Mouse (Mus musculus) C3H10T1/2 (cell line): ENCODE measurements around the gene Zfp449. TPM values are rescaled to one million over a fixed set of nuclear protein-coding genes. Genes with fewer than 3 reads are reported as not detected.

ENCODE experiments used
- polyA plus RNA-seq, 2 experiments: library from polyadenylated mRNA; unstranded; fragments of >200 nt; fragmentation: generic; extraction: Trizol; gene quantifications; one replicate each; pipeline ENCODE4 v1.2.1; 2012; ENCODE audit warnings: missing spikeins in 2 of 2

Zfp449 gene
- under 1 TPM; 0.08 to 0.96 TPM for polyA plus RNA-seq

GRCm38 (mm10) chrX:56346176-56346931 is at the start of gene Zfp449:
TSS of gene Zfp449 (plus strand) at chrX:56346400.

GRCm38 (mm10) chrX:56374431-56375128 is 28.4 kb downstream of the Zfp449 start, which contains the start of gene Smim10l2a:
TSS of gene Smim10l2a (plus strand) at chrX:56374586.

Other genes with a start within 250 kb of the Zfp449 start
- 10 to 100 TPM in 1 of 2 experiments, 1 to 10 TPM in 1; 2.6 to 17.5 TPM for gene 3830403N18Rik, start 209.8 kb upstream of the Zfp449 start, polyA plus RNA-seq
- gene Gm773, start 133.5 kb upstream of the Zfp449 start, polyA plus RNA-seq: 10 to 100 TPM in 1 of 2 experiments, under 1 TPM in 1; 0.49 to 10.1 TPM
- gene Smim10l2a, start 28.2 kb downstream of the Zfp449 start, polyA plus RNA-seq: under 1 TPM in 1 of 2 experiments, not detected in 1; 0.02 TPM
- gene Gm2174, start 101.6 kb downstream of the Zfp449 start, polyA plus RNA-seq: 1 to 10 TPM in 1 of 2 experiments, under 1 TPM in 1; 0.51 to 1.1 TPM
- 1 to 10 TPM in 1 of 2 experiments, under 1 TPM in 1; 0.13 to 2.7 TPM for gene Ints6l, start 108.5 kb downstream of the Zfp449 start, polyA plus RNA-seq
- not detected for gene Gm10477, start 178.3 kb downstream of the Zfp449 start, polyA plus RNA-seq
- not detected for gene Gm648, start 203.2 kb downstream of the Zfp449 start, polyA plus RNA-seq